Mouse (Mus musculus) lung, embryonic 14.5 days (tissue): ENCODE results near the gene Cfd. TPM values are rescaled to one million over a fixed set of nuclear protein-coding genes. Genes with fewer than 3 reads are reported as not detected.

Source experiments
- ATAC-seq: fragments of 200-750 bp; cut with Nextera tagmentation; 2 replicates; pipeline ENCODE4 v1.8.0; 2017; ENCODE audit warnings: mild to moderate bottlenecking, moderate TSS enrichment, moderate library complexity; ENCODE audit not compliant: insufficient read depth
- DNase-seq: peaks from one replicate; pipeline ENCODE4 v3.0.0-alpha.2; 2015
- H3K27ac ChIP-seq: fragments of 300-500 bp; sonication (generic); 2 replicates; pipeline ENCODE4 v1.5.1; 2014; ENCODE audit warnings: low read depth, mild to moderate bottlenecking, moderate library complexity
- H3K27me3 ChIP-seq: fragments of 300-500 bp; sonication (generic); 2 replicates; pipeline ENCODE4 v1.6.1; 2014; ENCODE audit warnings: low read length, control low read depth; ENCODE audit not compliant: insufficient read depth
- H3K36me3 ChIP-seq: fragments of 300-500 bp; sonication (generic); 2 replicates; pipeline ENCODE4 v1.6.1; 2014; ENCODE audit warnings: control low read depth; ENCODE audit not compliant: insufficient read depth
- H3K4me1 ChIP-seq: fragments of 300-500 bp; sonication (generic); 2 replicates; pipeline ENCODE4 v1.6.1; 2014; ENCODE audit warnings: antibody characterized with exemption, control low read depth; ENCODE audit not compliant: insufficient read depth
- H3K4me2 ChIP-seq: fragments of 300-500 bp; sonication (generic); 2 replicates; pipeline ENCODE4 v1.6.1; 2014; ENCODE audit warnings: mild to moderate bottlenecking
- H3K4me3 ChIP-seq: fragments of 300-500 bp; sonication (generic); 2 replicates; pipeline ENCODE4 v1.5.1; 2014; ENCODE audit warnings: low read depth, low read length
- H3K9ac ChIP-seq: fragments of 300-500 bp; sonication (generic); 2 replicates; pipeline ENCODE4 v1.6.1; 2014
- H3K9me3 ChIP-seq: fragments of 300-500 bp; sonication (generic); 2 replicates; pipeline ENCODE4 v1.6.1; 2016; ENCODE audit warnings: low read depth, low read length, control low read depth
- CTCF ChIP-seq: IDR thresholded peaks from 2 replicates; pipeline ENCODE4 v1.5.1; 2016; ENCODE audit warnings: antibody characterized with exemption, low read depth
- WGBS: fragments of 180-500 bp; shearing (Covaris S2); extraction: QIAGEN DNeasy Blood & Tissue Kit; methylation state at CpG from one replicate; pipeline ENCODE4 v1.1.7; 2014; 5-methylcytosine and 5-hydroxymethylcytosine counted together
- polyA plus RNA-seq: library from polyadenylated mRNA; unstranded; fragments of >200 nt; fragmentation: Nextera tagmentation; extraction: Ambion mirVana; gene quantifications from 2 replicates; pipeline ENCODE4 v1.2.1, GENCODE M21; 2014

Gene Cfd
- polyA plus RNA-seq, 1 experiment from 2014 or later = not detected

GRCm38 (mm10) chr10:79925785-79926490, 35.3 kb downstream of the Cfd start:
- DNase-seq = peak; percentile 42
- Histone ChIP-seq H3K27ac (no peak overlapping the region), H3K4me2 (peak overlapping the region; percentile 98), H3K9me3 (no peaks in the 10 kb centered on the region), H3K9ac (peak overlapping the region; percentile 64), H3K4me3 (peak overlapping the region; percentile 94), H3K27me3 (peaks cover 25% of the 10 kb centered on the region), H3K4me1 (peaks cover 8% of the 10 kb centered on the region), H3K36me3 (peaks cover 4% of the 10 kb centered on the region; the same call in 1 of the 2 replicates)
- peak; percentile 2; the same call in 1 of the 2 replicates for ATAC-seq
- 7% methylated on average over 15 of the region's 15 CpGs for WGBS
- no peak for TF ChIP-seq CTCF

DNA sequence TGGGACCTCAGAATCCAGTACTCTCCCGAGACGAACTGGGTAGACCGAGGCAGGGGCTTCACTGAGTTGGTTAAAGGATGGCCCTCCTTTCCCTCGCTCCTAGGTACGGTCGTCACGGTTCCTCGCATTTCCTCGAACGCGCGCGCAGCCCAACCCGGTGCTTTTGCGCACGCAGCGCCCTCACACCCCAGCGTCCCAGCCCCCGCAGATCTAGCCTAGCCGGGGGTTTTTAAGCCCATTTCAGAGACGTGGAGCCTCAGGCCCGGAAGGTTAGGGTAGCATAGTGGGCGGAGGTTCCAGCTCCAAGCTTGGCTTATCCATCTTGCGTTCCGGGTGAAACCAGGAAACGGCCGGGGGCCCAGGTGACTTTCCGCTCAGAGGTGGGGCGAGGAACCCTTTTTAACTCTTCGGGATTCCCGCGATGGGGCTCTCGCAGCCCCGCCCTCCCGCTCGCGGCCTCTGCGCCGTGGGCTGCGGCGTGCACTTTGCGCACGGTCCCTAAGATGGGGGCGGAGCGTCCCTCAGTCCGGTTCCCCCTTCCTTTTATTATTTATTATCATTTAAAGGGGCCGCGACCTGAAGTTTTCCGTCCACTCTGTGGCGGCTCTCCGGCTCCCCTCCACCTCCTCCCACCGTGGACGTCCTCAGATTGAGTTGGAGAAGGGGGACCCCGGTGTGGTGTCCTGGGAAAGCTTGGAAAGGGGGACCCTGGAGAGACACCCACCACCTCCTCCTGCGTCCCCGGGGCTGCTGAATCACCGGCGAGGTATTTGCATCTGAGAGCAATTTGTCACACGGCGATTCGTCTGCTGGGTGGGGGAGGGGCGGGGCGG, 36.1 kb downstream of the Cfd start, which contains the start of gene Arid3a:
Arid3a (plus strand) TSS at position 553 of the 833 bp plus-strand sequence.
- peak within 1 kb of the TSS; percentile 98 for H3K4me2 ChIP-seq
- peaks cover 18% of the 10 kb centered on the region for H3K27me3 ChIP-seq
- H3K27ac ChIP-seq = peak within 1 kb of the TSS; percentile 97
- under 1% methylated on average over 63 of the region's 63 CpGs for WGBS
- H3K4me1 ChIP-seq = peaks cover 8% of the 10 kb centered on the region
- H3K9me3 ChIP-seq = no peaks in the 10 kb centered on the region
- ATAC-seq (peak; percentile 68), DNase-seq (peak; percentile 96)
- peaks cover 12% of the 10 kb centered on the region for H3K36me3 ChIP-seq
- H3K4me3 ChIP-seq = peak within 1 kb of the TSS; percentile 94
- peak within 1 kb of the TSS; percentile 87 for H3K9ac ChIP-seq
- no peak for TF ChIP-seq CTCF

DNA sequence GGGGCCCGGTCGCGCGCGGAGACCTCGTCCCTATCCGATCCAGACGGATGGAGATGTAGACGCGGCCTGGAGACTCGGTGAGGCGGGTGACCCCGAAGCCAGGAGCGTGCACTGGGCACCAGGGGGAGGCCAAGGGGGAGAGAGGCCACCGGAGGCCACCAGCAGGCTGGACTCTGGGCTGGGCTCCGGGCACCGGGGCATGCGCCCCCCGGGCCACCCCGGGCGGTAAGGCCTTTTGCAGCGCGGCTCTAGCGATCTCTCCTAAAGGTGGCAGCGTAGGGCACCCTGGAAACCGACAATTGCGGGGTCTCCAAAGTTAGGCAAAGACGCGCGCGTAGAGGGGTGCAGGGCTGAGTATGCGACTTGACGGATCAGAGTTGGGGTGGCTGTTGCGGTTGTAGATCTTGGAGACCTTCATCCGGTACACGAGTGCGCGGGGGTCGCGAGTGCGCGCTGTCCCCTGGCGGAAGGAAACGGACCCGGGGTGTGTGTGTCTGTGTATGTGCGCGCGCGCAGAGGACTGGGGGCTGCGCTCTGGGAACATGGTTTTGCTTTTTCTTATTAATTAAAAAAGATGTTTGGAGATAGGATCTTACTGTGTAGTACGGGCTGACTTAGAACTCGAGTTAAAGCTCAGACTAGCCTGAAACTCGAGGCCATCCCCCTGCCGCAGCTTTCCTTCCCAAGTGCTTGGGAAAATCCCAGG, 36.8 kb downstream of the Cfd start:
- peak overlapping the region; percentile 94 for H3K4me3 ChIP-seq
- H3K27me3 ChIP-seq = peaks cover 10% of the 10 kb centered on the region
- H3K4me2 ChIP-seq = peak overlapping the region; percentile 98
- peaks cover 13% of the 10 kb centered on the region for H3K4me1 ChIP-seq
- peaks cover 20% of the 10 kb centered on the region for H3K36me3 ChIP-seq
- H3K9ac ChIP-seq = peak overlapping the region; percentile 87
- peak; percentile 51 for TF ChIP-seq CTCF
- WGBS = under 1% methylated on average over 54 of the region's 54 CpGs
- ATAC-seq (peak; percentile 36), DNase-seq (peak; percentile 80)
- H3K9me3 ChIP-seq = no peaks in the 10 kb centered on the region
- peak overlapping the region; percentile 97 for H3K27ac ChIP-seq

DNA sequence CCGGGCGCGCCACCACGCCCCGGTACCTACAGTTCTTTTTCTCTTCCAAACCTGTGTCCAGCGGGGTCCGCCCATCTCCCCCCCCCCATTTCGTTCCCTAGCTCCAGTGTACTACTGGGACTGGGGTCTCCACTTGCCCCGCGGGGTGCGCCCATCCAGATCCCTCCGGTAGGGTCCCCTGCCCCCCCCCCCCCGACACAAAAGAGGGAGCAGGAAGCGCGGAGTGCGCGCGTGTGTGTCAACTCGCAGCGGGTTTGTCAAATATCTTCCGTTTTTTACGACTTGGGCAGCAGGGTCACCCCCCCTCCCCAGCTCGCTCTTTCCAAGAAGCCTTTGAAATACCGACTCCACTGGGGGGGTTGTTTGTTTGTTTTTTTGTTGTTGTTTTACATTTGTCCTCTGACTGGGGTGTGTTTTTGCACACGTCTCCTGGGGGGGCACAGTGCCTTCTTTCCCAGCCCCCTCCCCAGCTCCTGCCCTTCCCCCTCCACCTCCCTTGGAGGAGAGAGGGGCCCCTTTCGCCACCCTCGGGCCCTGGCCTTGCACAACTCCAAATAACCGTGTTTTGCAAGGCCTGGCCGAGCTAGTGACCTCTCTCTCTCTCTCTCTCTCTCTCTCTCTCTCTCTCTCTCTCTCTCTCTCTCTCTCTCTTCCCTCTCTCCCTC, 37.5 kb downstream of the Cfd start:
- ATAC-seq = no peak

DNA sequence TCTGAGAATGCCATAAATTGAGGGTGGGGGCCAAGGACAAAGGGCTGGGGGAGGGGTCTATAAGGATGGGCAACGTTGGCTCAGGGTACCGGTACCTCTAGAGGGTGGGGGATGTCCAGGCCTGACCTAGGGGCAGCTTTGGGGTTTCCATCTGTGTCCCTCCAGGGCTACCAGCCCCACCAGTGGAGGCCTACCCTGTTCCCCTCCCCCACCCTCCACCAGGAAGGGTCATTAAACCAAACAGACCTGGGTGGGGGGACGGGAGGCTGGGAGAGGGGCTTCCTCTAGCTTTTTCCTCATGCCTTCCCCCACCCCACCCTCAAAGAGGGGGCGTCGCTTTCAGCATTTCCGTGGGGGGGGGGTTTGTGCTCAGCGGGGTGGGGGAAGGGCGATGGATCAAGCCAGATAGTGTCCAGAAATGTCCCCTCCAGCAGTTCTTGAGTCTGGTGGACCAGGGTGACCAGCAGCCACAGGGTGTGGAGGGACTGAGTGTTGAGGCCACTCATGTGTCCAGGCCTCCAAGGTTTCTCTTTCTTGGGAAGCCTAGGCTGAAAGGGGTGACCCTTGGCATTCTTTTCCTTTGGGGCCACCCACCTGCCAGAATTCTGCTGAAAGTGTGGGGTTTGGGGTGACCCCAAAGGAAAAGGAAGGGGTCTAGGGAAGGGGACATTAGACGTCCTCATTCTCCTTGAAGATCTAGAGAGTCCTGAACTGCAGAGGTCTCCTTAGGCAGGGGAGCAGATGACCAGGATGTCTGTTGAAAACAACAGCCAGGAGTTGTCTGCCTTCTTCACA, 38.5 kb downstream of the Cfd start:
- no peak for TF ChIP-seq CTCF
- ATAC-seq (no peak), DNase-seq (no peak)
- WGBS = 21% methylated on average over 9 of the region's 9 CpGs
- H3K4me3 ChIP-seq = peak overlapping the region; percentile 94
- H3K27ac ChIP-seq = peak overlapping the region; percentile 65
- peaks cover 30% of the 10 kb centered on the region for H3K36me3 ChIP-seq
- H3K27me3 ChIP-seq = no peaks in the 10 kb centered on the region
- H3K4me1 ChIP-seq = peaks cover 27% of the 10 kb centered on the region
- H3K9ac ChIP-seq = peak overlapping the region; percentile 36; the same call in 1 of the 2 replicates
- peak overlapping the region; percentile 98 for H3K4me2 ChIP-seq
- H3K9me3 ChIP-seq = no peaks in the 10 kb centered on the region

More for the DNA sequence above, 37.5 kb downstream of the Cfd start:
- peak overlapping the region; percentile 87 for H3K9ac ChIP-seq
- peak overlapping the region; percentile 98 for H3K4me2 ChIP-seq
- peak overlapping the region; percentile 94 for H3K4me3 ChIP-seq
- H3K36me3 ChIP-seq = peaks cover 25% of the 10 kb centered on the region
- H3K9me3 ChIP-seq = no peaks in the 10 kb centered on the region
- peaks cover 3% of the 10 kb centered on the region; the same call in 1 of the 2 replicates for H3K27me3 ChIP-seq
- peak; percentile 73 for DNase-seq
- H3K27ac ChIP-seq = peak overlapping the region; percentile 97
- 1% methylated on average over 29 of the region's 29 CpGs for WGBS
- TF ChIP-seq CTCF = no peak
- H3K4me1 ChIP-seq = peaks cover 19% of the 10 kb centered on the region
